Mouse (Mus musculus) hindbrain, embryonic 12.5 days (tissue): Measurements from ENCODE around the gene Egfl7. TPM values are rescaled to one million over a fixed set of nuclear protein-coding genes. Genes with fewer than 3 reads are reported as not detected.

Experiments used
- ATAC-seq: fragments of 200-750 bp; cut with Nextera tagmentation; 2 replicates; pipeline ENCODE4 v1.8.0; 2017; ENCODE audit warnings: moderate TSS enrichment; ENCODE audit not compliant: low FRiP score
- H3K27ac ChIP-seq: fragments of 300-500 bp; sonication (generic); 2 replicates; pipeline ENCODE4 v1.5.1; 2016; ENCODE audit warnings: mild to moderate bottlenecking
- H3K27me3 ChIP-seq: fragments of 300-500 bp; sonication (generic); 2 replicates; pipeline ENCODE4 v1.6.1; 2016; ENCODE audit warnings: mild to moderate bottlenecking
- H3K36me3 ChIP-seq: fragments of 300-500 bp; sonication (generic); 2 replicates; pipeline ENCODE4 v1.6.1; 2016; ENCODE audit warnings: mild to moderate bottlenecking
- H3K4me1 ChIP-seq: fragments of 300-500 bp; sonication (generic); 2 replicates; pipeline ENCODE4 v1.6.1; 2016
- H3K4me2 ChIP-seq: fragments of 300-500 bp; sonication (generic); replicated peaks from 2 replicates; pipeline ENCODE4 v1.6.1; 2016; ENCODE audit warnings: mild to moderate bottlenecking
- H3K4me3 ChIP-seq: fragments of 300-500 bp; sonication (generic); 2 replicates; pipeline ENCODE4 v1.5.1; 2016; ENCODE audit warnings: mild to moderate bottlenecking
- H3K9ac ChIP-seq: fragments of 300-500 bp; sonication (generic); 2 replicates; pipeline ENCODE4 v1.6.1; 2016; ENCODE audit warnings: mild to moderate bottlenecking, moderate library complexity
- H3K9me3 ChIP-seq: fragments of 300-500 bp; sonication (generic); replicated peaks from 2 replicates; pipeline ENCODE4 v1.6.1; 2016; ENCODE audit warnings: mild to moderate bottlenecking
- WGBS: fragments of 180-500 bp; shearing (Covaris S2); methylation state at CpG from one replicate; pipeline ENCODE4 v1.1.7; 2016; 5-methylcytosine and 5-hydroxymethylcytosine counted together
- polyA plus RNA-seq: library from polyadenylated mRNA; unstranded; fragments of >200 nt; fragmentation: Nextera tagmentation; extraction: Ambion mirVana; gene quantifications from 2 replicates; pipeline ENCODE4 v1.2.1, GENCODE M21; 2016

Gene Egfl7
- polyA plus RNA-seq, 1 experiment from 2014 or later: 72.1 TPM

GRCm38 (mm10) chr2:26605331-26605730, 25.5 kb downstream of the Egfl7 start:
- Histone ChIP-seq H3K9ac (no peak overlapping the region), H3K4me3 (no peak overlapping the region), H3K27me3 (peaks cover 49% of the 10 kb centered on the region), H3K36me3 (no peaks in the 10 kb centered on the region), H3K27ac (no peak overlapping the region), H3K9me3 (no peaks in the 10 kb centered on the region), H3K4me1 (peaks cover 25% of the 10 kb centered on the region), H3K4me2 (no peak overlapping the region)
- 86% methylated on average over 8 of the region's 8 CpGs for WGBS
- ATAC-seq: no peak

GRCm38 (mm10) chr2:26606579-26606978, 26.8 kb downstream of the Egfl7 start:
- no peak overlapping the region for H3K9ac ChIP-seq
- no peaks in the 10 kb centered on the region for H3K9me3 ChIP-seq
- no peak overlapping the region for H3K4me2 ChIP-seq
- H3K27me3 ChIP-seq: peaks cover 47% of the 10 kb centered on the region
- WGBS: 80% methylated on average over 3 of the region's 3 CpGs
- H3K36me3 ChIP-seq: no peaks in the 10 kb centered on the region
- no peak overlapping the region for H3K27ac ChIP-seq
- no peak for ATAC-seq
- H3K4me1 ChIP-seq: peaks cover 25% of the 10 kb centered on the region
- no peak overlapping the region for H3K4me3 ChIP-seq

- no peak overlapping the region for H3K9ac ChIP-seq
- H3K27ac ChIP-seq: no peak overlapping the region
- H3K36me3 ChIP-seq: no peaks in the 10 kb centered on the region
- peaks cover 25% of the 10 kb centered on the region for H3K4me1 ChIP-seq
- ATAC-seq: no peak
- no peaks in the 10 kb centered on the region for H3K9me3 ChIP-seq
- H3K27me3 ChIP-seq: peaks cover 40% of the 10 kb centered on the region
- WGBS: 43% methylated on average over 6 of the region's 6 CpGs
- no peak overlapping the region for H3K4me2 ChIP-seq
- H3K4me3 ChIP-seq: no peak overlapping the region
Measured at GRCm38 (mm10) chr2:26607056-26607910, 27.5 kb downstream of the Egfl7 start.

GRCm38 (mm10) chr2:26608781-26609180, 29.0 kb downstream of the Egfl7 start:
- no peak overlapping the region for H3K4me3 ChIP-seq
- H3K27ac ChIP-seq: no peak overlapping the region
- H3K4me2 ChIP-seq: no peak overlapping the region
- no peaks in the 10 kb centered on the region for H3K36me3 ChIP-seq
- peaks cover 17% of the 10 kb centered on the region; the same call in 1 of the 2 replicates for H3K4me1 ChIP-seq
- peaks cover 25% of the 10 kb centered on the region for H3K27me3 ChIP-seq
- ATAC-seq: no peak
- H3K9me3 ChIP-seq: no peaks in the 10 kb centered on the region
- H3K9ac ChIP-seq: no peak overlapping the region

GRCm38 (mm10) chr2:26609261-26609661, 29.4 kb downstream of the Egfl7 start:
- peaks cover 20% of the 10 kb centered on the region for H3K27me3 ChIP-seq
- ATAC-seq: no peak
- H3K4me1 ChIP-seq: peaks cover 12% of the 10 kb centered on the region; the same call in 1 of the 2 replicates

GRCm38 (mm10) chr2:26610526-26610925, 30.7 kb downstream of the Egfl7 start:
- Histone ChIP-seq H3K36me3 (no peaks in the 10 kb centered on the region), H3K4me3 (no peak overlapping the region), H3K4me1 (peaks cover 10% of the 10 kb centered on the region; the same call in 1 of the 2 replicates), H3K27me3 (peaks cover 12% of the 10 kb centered on the region), H3K4me2 (no peak overlapping the region), H3K9me3 (no peaks in the 10 kb centered on the region), H3K27ac (no peak overlapping the region), H3K9ac (no peak overlapping the region)
- ATAC-seq: no peak
- 70% methylated on average over 3 of the region's 3 CpGs for WGBS

More at GRCm38 (mm10) chr2:26609261-26609661, 29.4 kb downstream of the Egfl7 start:
- no peak overlapping the region for H3K27ac ChIP-seq
- H3K4me2 ChIP-seq: no peak overlapping the region
- no peak overlapping the region for H3K4me3 ChIP-seq
- H3K9ac ChIP-seq: no peak overlapping the region
- no peaks in the 10 kb centered on the region for H3K9me3 ChIP-seq
- no peaks in the 10 kb centered on the region for H3K36me3 ChIP-seq

GRCm38 (mm10) chr2:26611054-26611453, 31.2 kb downstream of the Egfl7 start:
- no peaks in the 10 kb centered on the region for H3K36me3 ChIP-seq
- no peaks in the 10 kb centered on the region for H3K9me3 ChIP-seq
- H3K27ac ChIP-seq: no peak overlapping the region
- H3K4me1 ChIP-seq: peaks cover 10% of the 10 kb centered on the region; the same call in 1 of the 2 replicates
- no peak overlapping the region for H3K4me3 ChIP-seq
- no peak for ATAC-seq
- no peak overlapping the region for H3K9ac ChIP-seq
- peaks cover 6% of the 10 kb centered on the region for H3K27me3 ChIP-seq
- H3K4me2 ChIP-seq: no peak overlapping the region

GRCm38 (mm10) chr2:26611896-26612295, 32.1 kb downstream of the Egfl7 start:
- Histone ChIP-seq H3K9ac (no peak overlapping the region), H3K27me3 (0 out of 2 replicates have a peak, but pooled peaks cover 3% of the 10 kb centered on the region), H3K27ac (no peak overlapping the region), H3K36me3 (no peaks in the 10 kb centered on the region), H3K4me3 (no peak overlapping the region), H3K4me1 (0 out of 2 replicates have a peak, but pooled peaks cover 6% of the 10 kb centered on the region), H3K9me3 (no peaks in the 10 kb centered on the region), H3K4me2 (no peak overlapping the region)
- ATAC-seq: no peak

- Histone ChIP-seq H3K27me3 (0 out of 2 replicates have a peak, but pooled peaks cover 3% of the 10 kb centered on the region), H3K4me3 (no peak overlapping the region), H3K4me2 (no peak overlapping the region), H3K27ac (no peak overlapping the region), H3K4me1 (no peaks in the 10 kb centered on the region), H3K9me3 (no peaks in the 10 kb centered on the region), H3K9ac (no peak overlapping the region), H3K36me3 (no peaks in the 10 kb centered on the region)
- WGBS: 81% methylated on average over 5 of the region's 5 CpGs
- no peak for ATAC-seq
Measured at GRCm38 (mm10) chr2:26614903-26615302, 35.1 kb downstream of the Egfl7 start.

- H3K4me3 ChIP-seq: no peak overlapping the region
- ATAC-seq: no peak
- H3K4me2 ChIP-seq: no peak overlapping the region
- H3K36me3 ChIP-seq: no peaks in the 10 kb centered on the region
- H3K9ac ChIP-seq: no peak overlapping the region
- H3K27ac ChIP-seq: no peak overlapping the region
- H3K9me3 ChIP-seq: no peaks in the 10 kb centered on the region
- WGBS: 86% methylated on average over 4 of the region's 4 CpGs
- H3K4me1 ChIP-seq: no peaks in the 10 kb centered on the region
- H3K27me3 ChIP-seq: 0 out of 2 replicates have a peak, but pooled peaks cover 3% of the 10 kb centered on the region
Measured at GRCm38 (mm10) chr2:26615459-26616124, 35.8 kb downstream of the Egfl7 start.

- Histone ChIP-seq H3K27ac (no peak overlapping the region), H3K4me2 (no peak overlapping the region), H3K4me3 (no peak overlapping the region), H3K27me3 (0 out of 2 replicates have a peak, but pooled peaks cover 3% of the 10 kb centered on the region), H3K36me3 (no peaks in the 10 kb centered on the region), H3K4me1 (no peaks in the 10 kb centered on the region), H3K9me3 (no peaks in the 10 kb centered on the region), H3K9ac (no peak overlapping the region)
- ATAC-seq: no peak
- WGBS: 80% methylated on average over 6 of the region's 6 CpGs
Measured at GRCm38 (mm10) chr2:26617331-26617730, 37.5 kb downstream of the Egfl7 start.

- ATAC-seq: no peak
- Histone ChIP-seq H3K4me1 (no peaks in the 10 kb centered on the region), H3K27ac (no peak overlapping the region), H3K4me3 (no peak overlapping the region), H3K9ac (no peak overlapping the region), H3K9me3 (no peaks in the 10 kb centered on the region), H3K36me3 (no peaks in the 10 kb centered on the region), H3K4me2 (no peak overlapping the region), H3K27me3 (0 out of 2 replicates have a peak, but pooled peaks cover 3% of the 10 kb centered on the region)
- WGBS: 63% methylated on average over 7 of the region's 7 CpGs
Measured at GRCm38 (mm10) chr2:26617928-26618327, 38.1 kb downstream of the Egfl7 start.
